Mouse (Mus musculus) left cerebral cortex, postnatal 14 days (tissue): Measurements from ENCODE around the gene Gsta4. TPM values are rescaled to one million over a fixed set of nuclear protein-coding genes. Genes with fewer than 3 reads are reported as not detected.

Experiments used
- DNase-seq, 2 experiments: peaks; one replicate each; pipeline ENCODE4 v3.0.0; 2021 to 2022; ENCODE audit warnings: low spot score in 2 of 2, mixed read lengths in 1 of 2
- intact Hi-C: fragments of 180-260 bp; cut with DNase I; formaldehyde crosslinking; loops from one replicate; pipeline ENCODE4 v1.15.1; 2025
- total RNA-seq, 2 experiments: library from RNA; stranded (reverse); gene quantifications; 2 replicates each; pipeline ENCODE4 v1.2.3; 2021

The Gsta4 gene
- total RNA-seq, 2 experiments from 2014 or later: 34.9 to 36.3 TPM

- DNase-seq: peak; percentile 60 to 68
- intact Hi-C loops: no loop called here
These were observed 6.3 kb upstream of the Gsta4 start for GRCm38 (mm10) chr9:78176201-78176727.

GRCm38 (mm10) chr9:78176831-78177230 lies 5.7 kb upstream of the Gsta4 start:
- peak; percentile 18 to 29 for DNase-seq
- intact Hi-C loops: loop anchor here (1.0 kb wide), 1 partner anchor 8 kb away; no protein-coding TSS in a partner anchor

- intact Hi-C loops: no loop called here
These were observed 4.4 kb upstream of the Gsta4 start for GRCm38 (mm10) chr9:78178197-78178596.

GRCm38 (mm10) chr9:78179071-78179470 lies 3.5 kb upstream of the Gsta4 start:
- no peak for DNase-seq
- intact Hi-C loops: no loop called here

More at GRCm38 (mm10) chr9:78178197-78178596, 4.4 kb upstream of the Gsta4 start:
- DNase-seq: no peak

- intact Hi-C loops: loop anchor here (1.0 kb wide), 1 partner anchor 8 kb away; no protein-coding TSS in a partner anchor
- no peak for DNase-seq
These were observed 3.1 kb downstream of the Gsta4 start for GRCm38 (mm10) chr9:78185686-78186085.

GRCm38 (mm10) chr9:78188910-78189309 lies 6.3 kb downstream of the Gsta4 start:
- DNase-seq: no peak
- intact Hi-C loops: no loop called here

GRCm38 (mm10) chr9:78190651-78191634 lies 8.4 kb downstream of the Gsta4 start:
- intact Hi-C loops: loop anchor here (5.0 to 10.0 kb wide), 2 partner anchors 79 to 254 kb away; partner anchors contain the start of genes Cgas, Gm17324 and Mto1
- DNase-seq: peak in 1 of 2 experiments; percentile 54

GRCm38 (mm10) chr9:78191736-78192135 lies 9.2 kb downstream of the Gsta4 start:
- intact Hi-C loops: loop anchor here (5.0 to 10.0 kb wide), 2 partner anchors 79 to 253 kb away; partner anchors contain the start of genes Cgas, Gm17324 and Mto1

GRCm38 (mm10) chr9:78193902-78194597 lies 11.5 kb downstream of the Gsta4 start:
- intact Hi-C loops: loop anchor here (5.0 to 10.0 kb wide), 2 partner anchors 82 to 251 kb away; partner anchors contain the start of genes Cgas, Gm17324 and Mto1
- peak; percentile 62 to 86 for DNase-seq

More at GRCm38 (mm10) chr9:78191736-78192135, 9.2 kb downstream of the Gsta4 start:
- peak; percentile 31 to 38 for DNase-seq

GRCm38 (mm10) chr9:78195034-78195433 lies 12.5 kb downstream of the Gsta4 start:
- intact Hi-C loops: loop anchor here (10.0 kb wide), 1 partner anchor 250 kb away; the partner anchor contains the start of genes Cgas, Gm17324 and Mto1
- DNase-seq: peak; percentile 31 to 78

- no peak for DNase-seq
- intact Hi-C loops: loop anchor here (10.0 kb wide), 1 partner anchor 247 kb away; the partner anchor contains the start of genes Cgas, Gm17324 and Mto1
These were observed 15.2 kb downstream of the Gsta4 start for GRCm38 (mm10) chr9:78197801-78198200.

- intact Hi-C loops: no loop called here
These were observed 21.6 kb downstream of the Gsta4 start for GRCm38 (mm10) chr9:78204194-78204593.

GRCm38 (mm10) chr9:78208956-78209355 lies 26.4 kb downstream of the Gsta4 start:
- intact Hi-C loops: no loop called here
- DNase-seq: no peak

More at GRCm38 (mm10) chr9:78204194-78204593, 21.6 kb downstream of the Gsta4 start:
- no peak for DNase-seq

- DNase-seq: no peak
- intact Hi-C loops: no loop called here
These were observed 27.5 kb downstream of the Gsta4 start for GRCm38 (mm10) chr9:78210079-78210478.

- no peak for DNase-seq
- intact Hi-C loops: no loop called here
These were observed 28.2 kb downstream of the Gsta4 start for GRCm38 (mm10) chr9:78210821-78211220.

GRCm38 (mm10) chr9:78211521-78211920 lies 28.9 kb downstream of the Gsta4 start:
- DNase-seq: no peak
- intact Hi-C loops: no loop called here

- intact Hi-C loops: no loop called here
These were observed 29.9 kb downstream of the Gsta4 start for GRCm38 (mm10) chr9:78212341-78213049.

GRCm38 (mm10) chr9:78217074-78217473 lies 34.5 kb downstream of the Gsta4 start:
- intact Hi-C loops: no loop called here
- no peak for DNase-seq

More at GRCm38 (mm10) chr9:78212341-78213049, 29.9 kb downstream of the Gsta4 start:
- DNase-seq: no peak

- no peak for DNase-seq
- intact Hi-C loops: no loop called here
These were observed 40.0 kb downstream of the Gsta4 start for GRCm38 (mm10) chr9:78222616-78223015.
